9 mouse cellular contexts compared by ENCODE assay signal in genomic region chr9:57505700-57506099, GRCm38 (mm10). TPM values are rescaled to one million over a fixed set of nuclear protein-coding genes. Genes with fewer than 3 reads are reported as not detected.
DNase-seq lines count a peak whose midpoint lies in the region; ATAC-seq and TF ChIP-seq lines count a peak whose summit lies in the region.
"Had no signal": no experiment of that assay in that cellular context is flagged by ENCODE, and none has a peak within 500 bp of the region (broad histone marks: within the 10 kb centered on the region; RNA-seq: fewer than 3 reads in every experiment).

No protein-coding gene starts in this region.

- no peak overlapping the region for H3K9ac ChIP-seq in MEL (ENCODE audit: control insufficient read depth, low read depth, low read length, poor library complexity, severe bottlenecking)
- H3K9ac ChIP-seq in hindbrain, embryonic 14.5 days: peak overlapping the region; percentile 25; the same call in 1 of the 2 replicates
- H3K9ac ChIP-seq in liver, embryonic 15.5 days: no peak overlapping the region
- H3K9ac ChIP-seq: limb, embryonic 13.5 days had no signal

- no peak for TF ChIP-seq CTCF in MEL (IDR thresholded peaks at IDR 0.05 in 2 of 3, conservative IDR thresholded peaks at IDR 0.05 in 1 of 3; ENCODE audit: control insufficient read depth in 1 of 3, insufficient read depth in 1 of 3, low read depth in 2 of 3, low read length in 3 of 3, poor library complexity in 1 of 3, severe bottlenecking in 1 of 3)

- DNase-seq in MEL (ENCODE audit: low read depth, low spot score): peak; percentile 94
- DNase-seq in adrenal gland, postnatal 25 days: peak; percentile 65
- peak; percentile 51 to 53 for DNase-seq in frontal cortex, postnatal 14 days (ENCODE audit: low spot score in 2 of 2)
- DNase-seq in hindbrain, embryonic 14.5 days (ENCODE audit: low spot score): peak; percentile 63
- peak; percentile 56 for DNase-seq in retina, postnatal 1 day
- no peak for DNase-seq in thymus, postnatal 10 days (ENCODE audit: low spot score in 2 of 2)
- DNase-seq in gastrocnemius, postnatal 14 days: no peak

- peaks cover 0 to 11% of the 10 kb centered on the region in 2 experiments; a peak in 2 of 4 replicates for H3K36me3 ChIP-seq in MEL (ENCODE audit: control insufficient read depth in 1 of 2, insufficient read depth in 2 of 2, low read length in 2 of 2)
- H3K36me3 ChIP-seq in hindbrain, embryonic 14.5 days (replicated peaks; ENCODE audit: control insufficient read depth, insufficient read depth): no peaks in the 10 kb centered on the region
- no peaks in the 10 kb centered on the region for H3K36me3 ChIP-seq in liver, embryonic 15.5 days (replicated peaks)
- H3K36me3 ChIP-seq: limb, embryonic 13.5 days had no signal

- no peaks in the 10 kb centered on the region for H3K79me2 ChIP-seq in MEL (ENCODE audit: control insufficient read depth, insufficient read depth, low read length, poor library complexity)

- no peak overlapping the region for H3K4me3 ChIP-seq in MEL (ENCODE audit: control insufficient read depth in 1 of 2, insufficient read depth in 1 of 2, low read depth in 2 of 2, low read length in 2 of 2)
- H3K4me3 ChIP-seq in hindbrain, embryonic 14.5 days (replicated peaks; ENCODE audit: low read length): no peak overlapping the region
- H3K4me3 ChIP-seq in liver, embryonic 15.5 days (replicated peaks): no peak overlapping the region

- no peak; a peak in 1 of 4 replicates for TF ChIP-seq POLR2A in MEL (IDR thresholded peaks at IDR 0.05; ENCODE audit: control insufficient read depth in 1 of 2, insufficient read depth in 1 of 2, low read depth in 1 of 2, low read length in 2 of 2, poor library complexity in 1 of 2)

- H3K4me2 ChIP-seq in hindbrain, embryonic 14.5 days (replicated peaks): peak overlapping the region; percentile 73
- H3K4me2 ChIP-seq in liver, embryonic 15.5 days: peak overlapping the region; percentile 46
- H3K4me2 ChIP-seq: limb, embryonic 13.5 days had no signal

- WGBS in hindbrain, embryonic 14.5 days: 5% methylated on average over 8 of the region's 8 CpGs
- 2% methylated on average over 8 of the region's 8 CpGs for WGBS in liver, embryonic 15.5 days (ENCODE audit: insufficient replicate concordance)

- TF ChIP-seq EP300 in MEL (IDR thresholded peaks at IDR 0.05; ENCODE audit: low read depth in 1 of 2, low read length in 2 of 2): peak; percentile 96

- no peak for TF ChIP-seq RAD21 in MEL (IDR thresholded peaks at IDR 0.05; ENCODE audit: low read depth, low read length)

- peak; percentile 69 for ATAC-seq in hindbrain, embryonic 14.5 days (ENCODE audit: low FRiP score)
- ATAC-seq in liver, embryonic 15.5 days (ENCODE audit: insufficient read depth): peak; percentile 97

- H3K9me3 ChIP-seq in MEL (replicated peaks; ENCODE audit: insufficient read depth, low read length): no peaks in the 10 kb centered on the region
- H3K9me3 ChIP-seq in hindbrain, embryonic 14.5 days (ENCODE audit: control insufficient read depth, low read length): no peaks in the 10 kb centered on the region
- H3K9me3 ChIP-seq in liver, embryonic 15.5 days (replicated peaks): no peaks in the 10 kb centered on the region
- H3K9me3 ChIP-seq: limb, embryonic 13.5 days had no signal

- peaks cover 2% of the 10 kb centered on the region in 2 experiments; a peak in 2 of 4 replicates for H3K27me3 ChIP-seq in MEL (ENCODE audit: control insufficient read depth in 1 of 2, insufficient read depth in 2 of 2, low read length in 2 of 2)
- peaks cover 31% of the 10 kb centered on the region for H3K27me3 ChIP-seq in hindbrain, embryonic 14.5 days (ENCODE audit: control insufficient read depth, insufficient read depth, low read length)
- peaks cover 77% of the 10 kb centered on the region for H3K27me3 ChIP-seq in liver, embryonic 15.5 days

- 0 out of 2 replicates have a peak overlapping the region, but pooled peaks have one; percentile 2 for H3K27ac ChIP-seq in MEL (ENCODE audit: control insufficient read depth, low read depth, low read length)
- H3K27ac ChIP-seq in hindbrain, embryonic 14.5 days: peak overlapping the region; percentile 69
- H3K27ac ChIP-seq in liver, embryonic 15.5 days (replicated peaks): no peak overlapping the region
- H3K27ac ChIP-seq: limb, embryonic 13.5 days had no signal

- H3K4me1 ChIP-seq in MEL (ENCODE audit: control insufficient read depth in 1 of 2, insufficient read depth in 2 of 2, low read length in 2 of 2): peaks cover 0 to 17% of the 10 kb centered on the region in 2 experiments; a peak in 3 of 4 replicates
- H3K4me1 ChIP-seq in hindbrain, embryonic 14.5 days (replicated peaks; ENCODE audit: control insufficient read depth, insufficient read depth, low read length): peaks cover 49% of the 10 kb centered on the region
- H3K4me1 ChIP-seq in liver, embryonic 15.5 days (replicated peaks): peaks cover 47% of the 10 kb centered on the region

- intact Hi-C loops in gastrocnemius, postnatal 14 days (cut with DNase I; ENCODE audit: low total_unique reads): no loop called here

TF ChIP-seq in MEL, 35 proteins besides CTCF, POLR2A, EP300 and RAD21:
- TF ChIP-seq ETS1 (IDR thresholded peaks at IDR 0.05; ENCODE audit: low read depth, low read length) (peak; percentile 99), ZC3H11A (IDR thresholded peaks at IDR 0.05; ENCODE audit: low read depth, low read length) (no peak), TBP (IDR thresholded peaks at IDR 0.05; ENCODE audit: low read depth, low read length) (peak; percentile 53; the same call in 1 of the 2 replicates), MAFK (IDR thresholded peaks at IDR 0.05; ENCODE audit: borderline replicate concordance, low read depth, low read length) (peak; percentile 68; the same call in 1 of the 2 replicates), TCF12 (IDR thresholded peaks at IDR 0.05; ENCODE audit: low read depth, low read length) (peak; percentile 99), BHLHE40 (IDR thresholded peaks at IDR 0.05; ENCODE audit: borderline replicate concordance, low read depth, low read length) (peak; percentile 72), GATA1 (IDR thresholded peaks at IDR 0.05; ENCODE audit: low read depth, low read length) (peak; percentile 99), KAT2A (conservative IDR thresholded peaks at IDR 0.05; ENCODE audit: low read depth, low read length) (no peak), ELF1 (IDR thresholded peaks at IDR 0.05; ENCODE audit: low read depth, low read length) (no peak), TAL1 (IDR thresholded peaks at IDR 0.05; ENCODE audit: low read length) (peak; percentile 100), RCOR1 (IDR thresholded peaks at IDR 0.05; ENCODE audit: low read depth, low read length) (peak; percentile 100), SIN3A (IDR thresholded peaks at IDR 0.05; ENCODE audit: low read length) (peak; percentile 76), MAZ (IDR thresholded peaks at IDR 0.05; ENCODE audit: low read depth, low read length) (peak; percentile 94), SMC3 (IDR thresholded peaks at IDR 0.05; ENCODE audit: low read depth, low read length) (no peak), ZKSCAN1 (IDR thresholded peaks at IDR 0.05; ENCODE audit: low read depth, low read length) (no peak)

RNA-seq across cellular contexts. Expression of gene Rpp25, which starts 1.9 kb away (rescaled TPM):
- total RNA-seq in MEL (2012; rRNA removed): 0.12 TPM in 1 of 2 replicates, not detected in the other
- under 1 TPM in 1 of 2 experiments, not detected in 1; 0.68 TPM for polyA plus RNA-seq in MEL (2012; ENCODE audit: insufficient read depth in 1 of 2, insufficient read length in 2 of 2, low read depth in 1 of 2, low replicate concordance in 2 of 2, missing spikeins in 1 of 2)
- 5.0 and 6.5 TPM in 2 replicates for total RNA-seq in adrenal gland, postnatal 25 days (2021)
- polyA plus RNA-seq in hindbrain, embryonic 14.5 days (2014; fragmentation: Nextera tagmentation; extraction: Ambion mirVana): 17.0 and 19.7 TPM in 2 replicates
- polyA plus RNA-seq in liver, embryonic 15.5 days (2015; fragmentation: Nextera tagmentation; extraction: Ambion mirVana): 0.39 and 0.64 TPM in 2 replicates
- total RNA-seq in gastrocnemius, postnatal 14 days (2021): not detected

RNA-seq across cellular contexts. Expression of gene Cox5a, which starts 15.4 kb away (rescaled TPM):
- 364 and 367 TPM in 2 replicates for total RNA-seq in MEL (2012; rRNA removed)
- 100 to 1,000 TPM in 1 of 2 experiments, not detected in 1; 400 TPM for polyA plus RNA-seq in MEL (2012; ENCODE audit: insufficient read depth in 1 of 2, insufficient read length in 2 of 2, low read depth in 1 of 2, low replicate concordance in 2 of 2, missing spikeins in 1 of 2)
- total RNA-seq in adrenal gland, postnatal 25 days (2021): 410 and 447 TPM in 2 replicates
- 956 and 1,017 TPM in 2 replicates for polyA plus RNA-seq in hindbrain, embryonic 14.5 days (2014; fragmentation: Nextera tagmentation; extraction: Ambion mirVana)
- polyA plus RNA-seq in liver, embryonic 15.5 days (2015; fragmentation: Nextera tagmentation; extraction: Ambion mirVana): 249 and 287 TPM in 2 replicates
- total RNA-seq in gastrocnemius, postnatal 14 days (2021): 1,000 to 10,000 TPM; 1,175 to 1,382 TPM

RNA-seq across cellular contexts. Expression of gene Fam219b, which starts 31.6 kb away (rescaled TPM):
- 12.7 and 16.4 TPM in 2 replicates for total RNA-seq in MEL (2012; rRNA removed)
- 10 to 100 TPM in 1 of 2 experiments, not detected in 1; 12.8 TPM for polyA plus RNA-seq in MEL (2012; ENCODE audit: insufficient read depth in 1 of 2, insufficient read length in 2 of 2, low read depth in 1 of 2, low replicate concordance in 2 of 2, missing spikeins in 1 of 2)
- total RNA-seq in adrenal gland, postnatal 25 days (2021): 25.2 and 29.2 TPM in 2 replicates
- polyA plus RNA-seq in hindbrain, embryonic 14.5 days (2014; fragmentation: Nextera tagmentation; extraction: Ambion mirVana): 21.2 and 23.1 TPM in 2 replicates
- 6.1 and 6.5 TPM in 2 replicates for polyA plus RNA-seq in liver, embryonic 15.5 days (2015; fragmentation: Nextera tagmentation; extraction: Ambion mirVana)
- total RNA-seq in gastrocnemius, postnatal 14 days (2021): 1 to 10 TPM; 4.5 to 6.1 TPM

RNA-seq across cellular contexts. Expression of gene Scamp5, which starts 37.8 kb away (rescaled TPM):
- total RNA-seq in MEL (2012; rRNA removed): 1.9 and 2.3 TPM in 2 replicates
- 1 to 10 TPM in 1 of 2 experiments, not detected in 1; 4.3 TPM for polyA plus RNA-seq in MEL (2012; ENCODE audit: insufficient read depth in 1 of 2, insufficient read length in 2 of 2, low read depth in 1 of 2, low replicate concordance in 2 of 2, missing spikeins in 1 of 2)
- total RNA-seq in adrenal gland, postnatal 25 days (2021): 10.8 and 14.4 TPM in 2 replicates
- 90.0 and 108 TPM in 2 replicates for polyA plus RNA-seq in hindbrain, embryonic 14.5 days (2014; fragmentation: Nextera tagmentation; extraction: Ambion mirVana)
- polyA plus RNA-seq in liver, embryonic 15.5 days (2015; fragmentation: Nextera tagmentation; extraction: Ambion mirVana): 7.7 and 8.1 TPM in 2 replicates
- 1 to 10 TPM; 3.6 to 6.4 TPM for total RNA-seq in gastrocnemius, postnatal 14 days (2021)

RNA-seq across cellular contexts. Expression of gene Mpi, which starts 46.9 kb away (rescaled TPM):
- 24.3 and 25.9 TPM in 2 replicates for total RNA-seq in MEL (2012; rRNA removed)
- polyA plus RNA-seq in MEL (2012; ENCODE audit: insufficient read depth in 1 of 2, insufficient read length in 2 of 2, low read depth in 1 of 2, low replicate concordance in 2 of 2, missing spikeins in 1 of 2): 10 to 100 TPM in 1 of 2 experiments, not detected in 1; 37.7 TPM
- 37.2 and 46.9 TPM in 2 replicates for total RNA-seq in adrenal gland, postnatal 25 days (2021)
- polyA plus RNA-seq in hindbrain, embryonic 14.5 days (2014; fragmentation: Nextera tagmentation; extraction: Ambion mirVana): 54.7 and 60.0 TPM in 2 replicates
- 11.9 and 12.5 TPM in 2 replicates for polyA plus RNA-seq in liver, embryonic 15.5 days (2015; fragmentation: Nextera tagmentation; extraction: Ambion mirVana)
- 10 to 100 TPM; 69.8 to 87.0 TPM for total RNA-seq in gastrocnemius, postnatal 14 days (2021)

Comparison
In these comparisons a context has a peak if more than half of its experiments do, and no peak if none do; other contexts are left out.
1. DNase-seq: peak in MEL (single experiment), adrenal gland, postnatal 25 days (single experiment), frontal cortex, postnatal 14 days (2 of 2), hindbrain, embryonic 14.5 days (single experiment) and retina, postnatal 1 day (single experiment); none in thymus, postnatal 10 days (0 of 2) and gastrocnemius, postnatal 14 days (single experiment).